Mouse (Mus musculus): ENCODE results near the gene Acsl3.

Gene Acsl3

GRCm38 (mm10) chr1:78742198-78742597 is 84.6 kb downstream of the Acsl3 start:
- DNase-seq (ENCODE audit: low read depth, low spot score): no peak

- DNase-seq (ENCODE audit: low read depth, low spot score): no peak
Observed at GRCm38 (mm10) chr1:78743318-78743717, 85.7 kb downstream of the Acsl3 start.

GRCm38 (mm10) chr1:78745230-78745777 is 87.7 kb downstream of the Acsl3 start:
- peak; percentile 6 for DNase-seq (ENCODE audit: low read depth, low spot score)
